Mouse (Mus musculus) lung, postnatal 0 days (tissue): ENCODE results near the gene Ahsg. TPM values are rescaled to one million over a fixed set of nuclear protein-coding genes. Genes with fewer than 3 reads are reported as not detected.

Experiments used
- ATAC-seq: fragments of 200-750 bp; cut with Nextera tagmentation; 2 replicates; pipeline ENCODE4 v1.8.0; 2017; ENCODE audit warnings: moderate library complexity
- DNase-seq: peaks from one replicate; pipeline ENCODE4 v3.0.0-alpha.2; 2016; ENCODE audit warnings: low spot score
- H3K27ac ChIP-seq: fragments of 300-500 bp; sonication (generic); 2 replicates; pipeline ENCODE4 v1.5.1; 2014; ENCODE audit warnings: antibody characterized with exemption, mild to moderate bottlenecking, low read length, mixed read lengths
- H3K27me3 ChIP-seq: fragments of 300-500 bp; sonication (generic); replicated peaks from 2 replicates; pipeline ENCODE4 v1.6.1; 2014; ENCODE audit warnings: low read length, mixed read lengths; ENCODE audit not compliant: insufficient read depth
- H3K36me3 ChIP-seq: fragments of 300-500 bp; sonication (generic); 2 replicates; pipeline ENCODE4 v1.6.1; 2014; ENCODE audit warnings: low read length, mixed read lengths; ENCODE audit not compliant: insufficient read depth
- H3K4me1 ChIP-seq: fragments of 300-500 bp; sonication (generic); 2 replicates; pipeline ENCODE4 v1.6.1; 2014; ENCODE audit warnings: antibody characterized with exemption, low read depth, low read length, mixed read lengths; ENCODE audit not compliant: insufficient read depth
- H3K4me2 ChIP-seq: fragments of 300-500 bp; sonication (generic); replicated peaks from 2 replicates; pipeline ENCODE4 v1.6.1; 2014; ENCODE audit warnings: low read depth, mild to moderate bottlenecking, low read length, moderate library complexity, mixed read lengths
- H3K4me3 ChIP-seq: fragments of 300-500 bp; sonication (generic); 2 replicates; pipeline ENCODE4 v1.5.1; 2014; ENCODE audit warnings: low read depth, low read length
- H3K9ac ChIP-seq: fragments of 300-500 bp; sonication (generic); replicated peaks from 2 replicates; pipeline ENCODE4 v1.6.1; 2014; ENCODE audit warnings: low read depth, mild to moderate bottlenecking
- H3K9me3 ChIP-seq: fragments of 300-500 bp; sonication (generic); 2 replicates; pipeline ENCODE4 v1.6.1; 2016; ENCODE audit warnings: low read length, mixed read lengths
- CTCF ChIP-seq: IDR thresholded peaks from 2 replicates; pipeline ENCODE4 v1.5.1; 2016; ENCODE audit warnings: antibody characterized with exemption, mild to moderate bottlenecking
- EP300 ChIP-seq: IDR thresholded peaks from 2 replicates; pipeline ENCODE4 v1.6.1; 2016; ENCODE audit warnings: antibody characterized with exemption, mild to moderate bottlenecking, control low read depth
- WGBS: fragments of 180-500 bp; shearing (Covaris S2); extraction: QIAGEN DNeasy Blood & Tissue Kit; methylation state at CpG from one replicate; pipeline ENCODE4 v1.1.7; 2014; 5-methylcytosine and 5-hydroxymethylcytosine counted together
- polyA plus RNA-seq: library from polyadenylated mRNA; unstranded; fragments of >200 nt; fragmentation: Nextera tagmentation; extraction: Ambion mirVana; gene quantifications from 2 replicates; pipeline ENCODE4 v1.2.1, GENCODE M21; 2015

Ahsg gene
- polyA plus RNA-seq, 1 experiment from 2014 or later = 3.0 TPM

GRCm38 (mm10) chr16:22876218-22877043, 14.6 kb upstream of the Ahsg start:
- ATAC-seq (no peak), DNase-seq (peak; percentile 36)
- no peak overlapping the region for H3K4me3 ChIP-seq
- no peak overlapping the region for H3K4me2 ChIP-seq
- no peaks in the 10 kb centered on the region for H3K27me3 ChIP-seq
- H3K36me3 ChIP-seq = peaks cover 17% of the 10 kb centered on the region
- 39% methylated on average over 9 of the region's 9 CpGs for WGBS
- no peak overlapping the region for H3K9ac ChIP-seq
- TF ChIP-seq CTCF (peak; percentile 79), EP300 (no peak)
- no peaks in the 10 kb centered on the region for H3K4me1 ChIP-seq
- no peak overlapping the region for H3K27ac ChIP-seq
- no peaks in the 10 kb centered on the region for H3K9me3 ChIP-seq

DNA sequence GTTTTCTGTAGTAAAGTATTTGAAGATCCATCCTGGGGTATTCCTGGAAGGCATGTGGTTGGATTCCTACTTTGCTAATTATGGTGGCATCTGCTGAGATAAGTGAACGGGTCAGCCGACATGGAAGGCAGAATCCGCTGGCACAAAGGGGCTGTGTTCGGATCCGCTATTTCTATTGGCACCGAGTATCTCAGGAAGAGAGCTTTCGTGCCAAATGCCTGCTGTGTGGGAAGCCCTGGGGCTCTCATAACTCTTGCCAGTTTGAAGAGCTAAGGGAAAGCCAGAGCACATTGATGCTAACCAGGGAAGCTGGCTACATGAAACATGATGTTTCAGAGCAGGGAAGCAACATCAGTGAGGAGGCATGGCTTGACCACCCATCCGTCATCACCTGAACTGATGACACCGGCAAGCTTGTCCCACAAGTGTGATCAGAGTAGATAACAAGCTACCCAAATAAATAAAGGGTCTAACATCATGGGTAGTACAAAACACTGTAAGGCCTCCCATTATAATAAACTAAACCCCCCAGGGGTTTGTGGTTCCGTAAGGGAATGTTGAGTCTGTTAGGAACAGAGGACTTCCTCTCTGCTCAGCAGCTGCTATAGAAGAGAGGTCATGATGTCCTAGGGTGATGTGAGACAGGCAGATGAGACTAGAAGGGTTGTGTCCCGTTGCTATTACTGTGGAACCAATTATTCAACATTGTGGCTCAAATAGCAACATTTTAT, 13.3 kb upstream of the Ahsg start:
- TF ChIP-seq CTCF (no peak), EP300 (no peak)
- no peak for ATAC-seq

GRCm38 (mm10) chr16:22878716-22879115, 12.4 kb upstream of the Ahsg start:
- 58% methylated on average over 7 of the region's 7 CpGs for WGBS
- Histone ChIP-seq H3K27ac (no peak overlapping the region), H3K27me3 (no peaks in the 10 kb centered on the region), H3K4me1 (no peaks in the 10 kb centered on the region), H3K9me3 (no peaks in the 10 kb centered on the region), H3K36me3 (no peaks in the 10 kb centered on the region), H3K4me3 (no peak overlapping the region), H3K4me2 (no peak overlapping the region), H3K9ac (no peak overlapping the region)
- TF ChIP-seq EP300 (no peak), CTCF (no peak)
- DNase-seq = no peak
- no peak for ATAC-seq

More for the DNA sequence above, 13.3 kb upstream of the Ahsg start:
- H3K4me3 ChIP-seq = no peak overlapping the region
- H3K36me3 ChIP-seq = peaks cover 4% of the 10 kb centered on the region; the same call in 1 of the 2 replicates
- H3K4me1 ChIP-seq = no peaks in the 10 kb centered on the region
- no peak overlapping the region for H3K4me2 ChIP-seq
- no peaks in the 10 kb centered on the region for H3K9me3 ChIP-seq
- WGBS = 65% methylated on average over 11 of the region's 11 CpGs
- DNase-seq = no peak
- H3K27ac ChIP-seq = no peak overlapping the region
- no peak overlapping the region for H3K9ac ChIP-seq
- H3K27me3 ChIP-seq = no peaks in the 10 kb centered on the region

- peak; percentile 5 for DNase-seq
- Histone ChIP-seq H3K27ac (no peak overlapping the region), H3K27me3 (no peaks in the 10 kb centered on the region), H3K4me1 (no peaks in the 10 kb centered on the region), H3K9me3 (no peaks in the 10 kb centered on the region), H3K4me3 (no peak overlapping the region), H3K9ac (no peak overlapping the region), H3K4me2 (no peak overlapping the region), H3K36me3 (no peaks in the 10 kb centered on the region)
- WGBS = 49% methylated on average over 7 of the region's 7 CpGs
- no peak for TF ChIP-seq CTCF
- no peak for TF ChIP-seq EP300
- ATAC-seq = no peak
Measured at GRCm38 (mm10) chr16:22879945-22880595, 11.0 kb upstream of the Ahsg start.

GRCm38 (mm10) chr16:22880900-22881299, 10.2 kb upstream of the Ahsg start:
- Histone ChIP-seq H3K4me2 (no peak overlapping the region), H3K4me1 (no peaks in the 10 kb centered on the region), H3K4me3 (no peak overlapping the region), H3K36me3 (no peaks in the 10 kb centered on the region), H3K9ac (no peak overlapping the region), H3K27me3 (no peaks in the 10 kb centered on the region), H3K9me3 (no peaks in the 10 kb centered on the region), H3K27ac (no peak overlapping the region)
- no peak for ATAC-seq
- 23% methylated on average over 6 of the region's 6 CpGs for WGBS
- TF ChIP-seq EP300 (no peak), CTCF (no peak)
- DNase-seq = no peak

GRCm38 (mm10) chr16:22881487-22881886, 9.6 kb upstream of the Ahsg start:
- H3K9me3 ChIP-seq = no peaks in the 10 kb centered on the region
- H3K9ac ChIP-seq = no peak overlapping the region
- no peaks in the 10 kb centered on the region for H3K36me3 ChIP-seq
- TF ChIP-seq CTCF = no peak
- TF ChIP-seq EP300 = no peak
- no peaks in the 10 kb centered on the region for H3K4me1 ChIP-seq
- WGBS = 37% methylated on average over 4 of the region's 4 CpGs
- no peak overlapping the region for H3K4me3 ChIP-seq
- no peak for DNase-seq
- no peak for ATAC-seq
- H3K27ac ChIP-seq = no peak overlapping the region
- no peaks in the 10 kb centered on the region for H3K27me3 ChIP-seq
- no peak overlapping the region for H3K4me2 ChIP-seq
